Mouse (Mus musculus): Measurements from ENCODE around the gene Psg25.
"Not testable (repeated sequence)": the region's sequence is repeated elsewhere in the genome, so short reads cannot be mapped to it uniquely, and the experiment has no call there.

Psg25 gene

DNA sequence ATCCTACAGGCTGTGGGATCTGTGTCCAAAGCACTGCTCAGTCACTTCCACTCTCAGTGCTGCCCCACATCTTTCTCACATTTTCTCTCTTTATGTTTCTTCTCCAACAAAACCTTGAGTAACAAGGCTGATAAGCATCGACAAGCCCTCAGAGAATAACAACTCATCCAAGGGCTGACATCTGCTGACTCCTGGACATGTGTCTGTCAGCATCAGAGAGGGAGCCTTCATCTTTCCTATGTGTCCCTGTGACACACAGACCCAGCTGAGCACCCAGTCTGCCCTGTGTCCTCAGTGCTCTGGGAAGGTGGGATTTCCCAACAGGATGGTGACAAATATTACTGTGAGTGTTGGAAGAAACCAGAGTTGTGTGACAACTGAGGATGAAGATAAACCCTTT, at the start of gene Psg25:
Gene Psg25, minus strand, starts transcription at position 101 of the 400 bp plus-strand sequence.
- no peak for DNase-seq (ENCODE audit: low read depth, low spot score)

- no peak for DNase-seq (ENCODE audit: low read depth, low spot score)
Measured at GRCm38 (mm10) chr7:18567205-18567604, 35.1 kb upstream of the Psg25 start, which contains the start of gene Psg27. TSS of gene Psg27 (minus strand) at chr7:18567305.

GRCm38 (mm10) chr7:18559850-18560249, 27.8 kb upstream of the Psg25 start:
- DNase-seq (ENCODE audit: low read depth, low spot score): no peak

- not testable (repeated sequence) for DNase-seq (ENCODE audit: low read depth, low spot score)
Measured at GRCm38 (mm10) chr7:18555751-18556150, 23.7 kb upstream of the Psg25 start.

DNA sequence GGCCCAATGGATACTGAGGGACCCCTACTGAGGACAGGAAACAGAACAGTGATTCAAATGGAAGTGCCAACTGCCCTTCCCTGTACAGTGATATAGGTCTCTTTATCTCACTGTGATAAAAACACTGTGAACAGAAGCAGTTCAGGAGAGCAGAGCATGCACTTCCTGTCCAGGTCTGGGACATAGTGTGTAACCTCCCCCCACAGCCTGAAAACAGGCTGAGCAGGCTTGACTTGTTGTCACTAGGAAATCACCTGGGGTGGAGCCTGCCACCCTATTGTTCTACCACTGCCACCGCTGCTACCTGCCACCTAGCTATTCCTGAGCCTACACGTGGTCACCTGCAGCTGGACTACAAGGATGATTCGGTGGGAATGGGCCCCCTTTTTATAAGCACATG, 1.4 kb upstream of the Psg25 start:
- no peak for DNase-seq (ENCODE audit: low read depth, low spot score)

DNA sequence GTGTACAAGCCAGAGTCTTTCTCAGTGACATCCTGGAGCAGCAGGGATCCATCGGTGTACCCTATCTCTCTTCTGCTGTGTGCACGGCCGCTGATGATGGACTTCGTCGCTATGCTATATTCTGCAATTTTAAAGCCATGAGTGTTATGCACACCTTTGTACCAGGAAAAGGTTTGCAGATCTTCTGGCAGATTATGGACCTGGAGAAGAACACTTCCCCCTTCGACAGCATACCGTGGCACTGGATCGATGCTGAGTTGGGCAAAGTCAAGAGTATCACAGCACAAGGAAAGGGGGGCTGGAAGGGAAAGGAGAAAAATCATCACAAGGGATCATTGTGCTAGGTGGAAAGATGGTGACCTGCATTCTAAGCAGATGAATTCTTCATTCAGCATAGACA, 7.4 kb downstream of the Psg25 start:
- DNase-seq (ENCODE audit: low read depth, low spot score): no peak

GRCm38 (mm10) chr7:18512848-18513247, 19.2 kb downstream of the Psg25 start:
- DNase-seq (ENCODE audit: low read depth, low spot score): not testable (repeated sequence)

- peak; percentile 38 for DNase-seq (ENCODE audit: low read depth, low spot score)
Measured at GRCm38 (mm10) chr7:18512417-18512816, 19.7 kb downstream of the Psg25 start.

DNA sequence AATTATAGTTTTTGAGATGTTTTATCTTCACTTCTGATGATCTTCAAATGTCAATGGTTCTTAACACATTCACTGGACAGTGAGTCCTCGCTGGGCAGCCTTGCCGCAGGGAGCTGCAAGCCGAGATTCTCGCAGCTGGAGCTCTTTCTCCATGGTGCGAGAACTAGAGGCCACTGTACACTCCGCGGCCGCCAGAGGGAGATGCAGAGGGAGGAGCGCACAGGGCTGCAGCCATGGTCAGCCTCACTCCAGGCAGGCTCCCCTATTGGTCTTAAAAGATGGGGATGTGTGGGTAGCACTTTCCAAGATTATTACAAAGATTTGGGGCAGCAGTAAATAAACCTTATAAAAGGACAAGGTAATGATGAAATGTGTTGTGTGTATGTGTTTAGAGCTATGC, 20.6 kb downstream of the Psg25 start:
- DNase-seq (ENCODE audit: low read depth, low spot score): no peak

DNA sequence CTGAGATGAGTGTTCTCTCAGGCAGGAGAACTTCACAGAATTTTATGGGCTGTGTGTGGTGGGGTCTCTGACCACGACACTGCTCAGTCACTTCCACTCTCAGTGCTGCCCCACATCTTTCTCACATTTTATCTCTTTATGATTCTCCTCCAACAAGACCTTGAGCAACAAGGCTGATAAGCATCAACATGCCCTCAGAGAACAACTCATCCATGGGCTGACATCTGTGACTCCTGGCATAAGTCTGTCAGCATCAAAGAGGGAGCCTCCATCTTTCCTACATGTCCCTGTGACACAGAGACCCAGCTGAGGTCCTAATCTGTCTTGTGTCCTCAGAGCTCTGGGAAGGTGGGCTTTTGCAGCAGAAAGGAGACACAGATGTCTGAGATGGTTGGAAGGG, 48.0 kb downstream of the Psg25 start, which contains the start of gene Psg26:
Gene Psg26, minus strand, starts transcription at position 101 of the 400 bp plus-strand sequence.
- DNase-seq (ENCODE audit: low read depth, low spot score): no peak

Data from ES-CJ7 (cell line).